Mouse (Mus musculus) MEL (cell line): ENCODE data around the gene Lrrc4.

Source experiments
- BHLHE40 ChIP-seq: IDR thresholded peaks from 2 replicates; pipeline ENCODE4 v1.6.1; 2012; ENCODE audit warnings: low read depth, mild to moderate bottlenecking, inconsistent platforms, low read length, improper control_type of control experiment, borderline replicate concordance
- CTCF ChIP-seq, 3 experiments: IDR thresholded peaks in 2 of 3; conservative IDR thresholded peaks in 1 of 3; 2 replicates each; pipeline ENCODE4 v1.5.1; 2011 to 2012; ENCODE audit warnings: low read length in 3 of 3, low read depth in 2 of 3, mild to moderate bottlenecking in 2 of 3, improper control_type of control experiment in 1 of 3, inconsistent platforms in 1 of 3, mixed read lengths in 1 of 3, moderate library complexity in 1 of 3; ENCODE audit not compliant: control insufficient read depth in 1 of 3, insufficient read depth in 1 of 3, poor library complexity in 1 of 3, severe bottlenecking in 1 of 3
- EP300 ChIP-seq, 2 experiments: IDR thresholded peaks; 2 replicates each; pipeline ENCODE4 v1.6.1; 2011; ENCODE audit warnings: improper control_type of control experiment in 2 of 2, low read length in 2 of 2, low read depth in 1 of 2, mild to moderate bottlenecking in 1 of 2
- NRF1 ChIP-seq: IDR thresholded peaks from 2 replicates; pipeline ENCODE4 v1.6.1; 2014; ENCODE audit warnings: low read depth, mild to moderate bottlenecking, inconsistent platforms, low read length, improper control_type of control experiment, moderate library complexity; ENCODE audit not compliant: poor library complexity, insufficient read depth, severe bottlenecking
- POLR2A ChIP-seq, 2 experiments: IDR thresholded peaks; 2 replicates each; pipeline ENCODE4 v1.6.1; 2011 to 2012; ENCODE audit warnings: low read length in 2 of 2, mild to moderate bottlenecking in 2 of 2, control low read depth in 1 of 2, improper control_type of control experiment in 1 of 2, low read depth in 1 of 2, moderate library complexity in 1 of 2; ENCODE audit not compliant: control insufficient read depth in 1 of 2, insufficient read depth in 1 of 2, poor library complexity in 1 of 2
- TCF12 ChIP-seq: IDR thresholded peaks from 2 replicates; pipeline ENCODE4 v1.6.1; 2014; ENCODE audit warnings: low read depth, mild to moderate bottlenecking, inconsistent platforms, low read length, improper control_type of control experiment, moderate library complexity
- ZC3H11A ChIP-seq: IDR thresholded peaks from 2 replicates; pipeline ENCODE4 v1.6.1; 2012; ENCODE audit warnings: low read depth, mild to moderate bottlenecking, inconsistent platforms, low read length, improper control_type of control experiment
- ZKSCAN1 ChIP-seq: IDR thresholded peaks from 2 replicates; pipeline ENCODE4 v1.6.1; 2012; ENCODE audit warnings: low read depth, mild to moderate bottlenecking, inconsistent platforms, low read length, improper control_type of control experiment, moderate library complexity

DNA sequence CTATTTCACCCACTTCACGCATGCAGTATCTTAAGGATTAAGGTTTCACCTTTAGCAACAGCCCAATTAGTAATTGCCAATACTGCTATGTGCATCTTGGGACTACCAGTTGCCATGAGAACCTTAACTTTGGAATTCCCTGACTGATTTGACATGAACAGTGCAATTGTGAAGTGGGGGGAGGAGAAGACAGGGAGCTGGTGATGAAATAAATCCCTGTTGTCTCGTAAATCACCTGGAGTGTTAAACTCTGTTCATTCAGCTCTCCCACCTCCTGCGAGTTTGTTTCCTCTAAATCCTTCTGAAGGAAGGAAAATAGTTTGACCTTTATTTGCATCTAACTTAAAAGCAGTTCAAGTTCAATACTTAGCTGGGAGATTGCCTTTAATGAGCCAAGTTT lies 69.8 kb downstream of the Lrrc4 start:
- no peak for TF ChIP-seq POLR2A (IDR thresholded peaks at IDR 0.05; ENCODE audit: control insufficient read depth in 1 of 2, insufficient read depth in 1 of 2, low read depth in 1 of 2, low read length in 2 of 2, poor library complexity in 1 of 2)
- TF ChIP-seq CTCF (IDR thresholded peaks at IDR 0.05 in 2 of 3, conservative IDR thresholded peaks at IDR 0.05 in 1 of 3; ENCODE audit: control insufficient read depth in 1 of 3, insufficient read depth in 1 of 3, low read depth in 2 of 3, low read length in 3 of 3, poor library complexity in 1 of 3, severe bottlenecking in 1 of 3), result no peak
- TF ChIP-seq EP300 (IDR thresholded peaks at IDR 0.05; ENCODE audit: low read depth in 1 of 2, low read length in 2 of 2), result no peak
- TF ChIP-seq NRF1, result no peak
- no peak for TF ChIP-seq TCF12
- TF ChIP-seq ZKSCAN1, result no peak
- TF ChIP-seq ZC3H11A, result no peak
- no peak for TF ChIP-seq BHLHE40
